In genomic region chr8:120191633-120192032, GRCm38 (mm10) we compare ENCODE assay signal across 9 mouse cellular contexts. TPM values are rescaled to one million over a fixed set of nuclear protein-coding genes. Genes with fewer than 3 reads are reported as not detected.
DNase-seq lines count a peak whose midpoint lies in the region; ATAC-seq lines count a peak whose summit lies in the region.
"Had no signal": no experiment of that assay in that cellular context is flagged by ENCODE, and none has a peak within 500 bp of the region (broad histone marks: within the 10 kb centered on the region; RNA-seq: fewer than 3 reads in every experiment).

No protein-coding gene starts in this region.

- no peaks in the 10 kb centered on the region for H3K36me3 ChIP-seq in heart, embryonic 15.5 days
- H3K36me3 ChIP-seq in embryonic facial prominence, embryonic 12.5 days, result no peaks in the 10 kb centered on the region
- no peaks in the 10 kb centered on the region for H3K36me3 ChIP-seq in limb, embryonic 10.5 days

- peaks cover 32% of the 10 kb centered on the region for H3K4me1 ChIP-seq in heart, embryonic 15.5 days (replicated peaks)
- peaks cover 23% of the 10 kb centered on the region for H3K4me1 ChIP-seq in embryonic facial prominence, embryonic 12.5 days
- H3K4me1 ChIP-seq in limb, embryonic 10.5 days, result peaks cover 43% of the 10 kb centered on the region

- DNase-seq in heart, adult 11 months, result no peak
- DNase-seq in 3T3-L1 (ENCODE audit: low read depth, low spot score), result peak; percentile 32
- no peak for DNase-seq in limb, embryonic 10.5 days (ENCODE audit: low spot score)
- DNase-seq in spleen, adult 12 weeks (ENCODE audit: low spot score), result no peak
- DNase-seq in spleen, postnatal 14 days (ENCODE audit: low spot score in 2 of 2), result no peak
- no peak for DNase-seq in gastrocnemius, postnatal 4 days (ENCODE audit: low spot score in 2 of 2)

- no peak overlapping the region for H3K4me3 ChIP-seq in heart, embryonic 15.5 days
- H3K4me3 ChIP-seq in embryonic facial prominence, embryonic 12.5 days, result no peak overlapping the region
- peak overlapping the region; percentile 37; the same call in 1 of the 2 replicates for H3K4me3 ChIP-seq in limb, embryonic 10.5 days

- no peak for ATAC-seq in heart, embryonic 15.5 days (replicated peaks; ENCODE audit: insufficient number of reproducible peaks, insufficient read depth, low FRiP score, low read depth)
- ATAC-seq in embryonic facial prominence, embryonic 12.5 days (ENCODE audit: insufficient number of reproducible peaks, insufficient read depth, low FRiP score, low TSS enrichment), result 0 out of 2 replicates have a peak, but pooled peaks have one; percentile 3

- WGBS in heart, embryonic 15.5 days, result 51% methylated on average over 5 of the region's 5 CpGs
- WGBS in embryonic facial prominence, embryonic 12.5 days, result 74% methylated on average over 5 of the region's 5 CpGs
- WGBS in limb, embryonic 10.5 days, result 90% methylated on average over 5 of the region's 5 CpGs

- peak overlapping the region; percentile 68 for H3K4me2 ChIP-seq in heart, embryonic 15.5 days
- H3K4me2 ChIP-seq in embryonic facial prominence, embryonic 12.5 days (replicated peaks), result peak overlapping the region; percentile 45; the same call in 1 of the 2 replicates

- H3K9ac ChIP-seq in heart, embryonic 15.5 days, result no peak overlapping the region
- H3K9ac ChIP-seq in embryonic facial prominence, embryonic 12.5 days, result 0 out of 2 replicates have a peak overlapping the region, but pooled peaks have one; percentile 27

- H3K27me3 ChIP-seq in heart, embryonic 15.5 days, result no peaks in the 10 kb centered on the region
- no peaks in the 10 kb centered on the region for H3K27me3 ChIP-seq in embryonic facial prominence, embryonic 12.5 days
- no peaks in the 10 kb centered on the region for H3K27me3 ChIP-seq in limb, embryonic 10.5 days (ENCODE audit: low read depth, poor library complexity, severe bottlenecking)

- H3K27ac ChIP-seq in heart, embryonic 15.5 days, result peak overlapping the region; percentile 93
- peak overlapping the region; percentile 87 for H3K27ac ChIP-seq in embryonic facial prominence, embryonic 12.5 days
- H3K27ac ChIP-seq in limb, embryonic 10.5 days, result peak overlapping the region; percentile 87

- H3K9me3 ChIP-seq in heart, embryonic 15.5 days (replicated peaks), result no peaks in the 10 kb centered on the region
- no peaks in the 10 kb centered on the region for H3K9me3 ChIP-seq in embryonic facial prominence, embryonic 12.5 days
- 0 out of 2 replicates have a peak, but pooled peaks cover 2% of the 10 kb centered on the region for H3K9me3 ChIP-seq in limb, embryonic 10.5 days (replicated peaks)

RNA-seq across cellular contexts. Expression of gene Fam92b, which starts 14.4 kb away (rescaled TPM):
- polyA plus RNA-seq in heart, embryonic 15.5 days (2015; fragmentation: Nextera tagmentation; extraction: Ambion mirVana), result 0.36 and 0.38 TPM in 2 replicates
- polyA plus RNA-seq in embryonic facial prominence, embryonic 12.5 days (2016; fragmentation: Nextera tagmentation; extraction: Ambion mirVana), result 0.70 and 1.7 TPM in 2 replicates
- polyA plus RNA-seq in limb, embryonic 10.5 days (2016; fragmentation: Nextera tagmentation; extraction: Ambion mirVana), result 0.16 TPM in 1 of 2 replicates, not detected in the other
- not detected for total RNA-seq in gastrocnemius, postnatal 4 days (2021)
- total RNA-seq: ES-E14 had no signal

RNA-seq across cellular contexts. Expression of gene Gse1, which starts 36.6 kb away (rescaled TPM):
- polyA plus RNA-seq in heart, embryonic 15.5 days (2015; fragmentation: Nextera tagmentation; extraction: Ambion mirVana), result 8.9 and 10.8 TPM in 2 replicates
- polyA plus RNA-seq in embryonic facial prominence, embryonic 12.5 days (2016; fragmentation: Nextera tagmentation; extraction: Ambion mirVana), result 10.6 and 12.3 TPM in 2 replicates
- 6.7 and 8.1 TPM in 2 replicates for polyA plus RNA-seq in limb, embryonic 10.5 days (2016; fragmentation: Nextera tagmentation; extraction: Ambion mirVana)
- total RNA-seq in gastrocnemius, postnatal 4 days (2021), result 10 to 100 TPM; 45.9 to 48.7 TPM
